Mouse (Mus musculus): Measurements from ENCODE around the gene Ctf2.
A peak's percentile ranks its signal among the peaks of the same experiment; 100 is the strongest.
"Not testable (repeated sequence)": the region's sequence is repeated elsewhere in the genome, so short reads cannot be mapped to it uniquely, and the experiment has no call there.

The Ctf2 gene

GRCm38 (mm10) chr7:127712461-127713385, 19.2 kb downstream of the Ctf2 start, which contains the start of gene Ctf1:
Gene Ctf1 (plus strand): TSS chr7:127712736.
- peak; percentile 84 to 85 for DNase-seq

- no peak for DNase-seq
Observed at GRCm38 (mm10) chr7:127711456-127711855, 20.5 kb downstream of the Ctf2 start.

- no peak for DNase-seq
Observed at GRCm38 (mm10) chr7:127711031-127711430, 20.9 kb downstream of the Ctf2 start.

- DNase-seq, result no peak
Observed at GRCm38 (mm10) chr7:127709261-127709979, 22.5 kb downstream of the Ctf2 start.

GRCm38 (mm10) chr7:127708207-127709078, 23.5 kb downstream of the Ctf2 start, which contains the start of gene Bcl7c:
Gene Bcl7c (minus strand): TSS chr7:127708933.
- DNase-seq, result peak; percentile 86 to 87

- DNase-seq, result no peak
Observed at GRCm38 (mm10) chr7:127707957-127708206, 24.1 kb downstream of the Ctf2 start.

- DNase-seq, result peak in 1 of 2 experiments; percentile 43
Observed at GRCm38 (mm10) chr7:127707045-127707956, 24.7 kb downstream of the Ctf2 start.

- peak; percentile 80 to 89 for DNase-seq
Observed at GRCm38 (mm10) chr7:127705706-127706105, 26.3 kb downstream of the Ctf2 start.

GRCm38 (mm10) chr7:127704598-127704997, 27.4 kb downstream of the Ctf2 start:
- DNase-seq, result peak in 1 of 2 experiments; percentile 23

GRCm38 (mm10) chr7:127703561-127704178, 28.3 kb downstream of the Ctf2 start:
- DNase-seq, result peak in 1 of 2 experiments; percentile 46

GRCm38 (mm10) chr7:127700712-127701331, 31.1 kb downstream of the Ctf2 start:
- no peak for DNase-seq

GRCm38 (mm10) chr7:127698986-127699385, 33.0 kb downstream of the Ctf2 start:
- no peak for DNase-seq

GRCm38 (mm10) chr7:127693730-127694129, 38.2 kb downstream of the Ctf2 start:
- DNase-seq, result not testable (repeated sequence)

- no peak for DNase-seq
Observed at GRCm38 (mm10) chr7:127693290-127693689, 38.7 kb downstream of the Ctf2 start.

GRCm38 (mm10) chr7:127691221-127691989, 40.6 kb downstream of the Ctf2 start:
- DNase-seq, result peak; percentile 67 to 76

- DNase-seq, result no peak
Observed at GRCm38 (mm10) chr7:127689626-127690280, 42.2 kb downstream of the Ctf2 start.

GRCm38 (mm10) chr7:127688935-127689334, 43.0 kb downstream of the Ctf2 start:
- DNase-seq, result no peak

GRCm38 (mm10) chr7:127686740-127687449, 45.1 kb downstream of the Ctf2 start:
- no peak for DNase-seq

Measured in cerebellum, postnatal 14 days (tissue).